Mouse (Mus musculus) thymus, postnatal 4 days (tissue): ENCODE measurements around the gene Lefty2.
"Not testable (repeated sequence)": the region's sequence is repeated elsewhere in the genome, so short reads cannot be mapped to it uniquely, and the experiment has no call there.

Source experiments
- DNase-seq: peaks from one replicate; pipeline ENCODE4 v3.0.0; 2021

Gene Lefty2

GRCm38 (mm10) chr1:180936610-180937398 is 43.9 kb downstream of the Lefty2 start:
- DNase-seq = peak; percentile 40

- DNase-seq = not testable (repeated sequence)
Measured at GRCm38 (mm10) chr1:180937631-180938030, 44.7 kb downstream of the Lefty2 start.

GRCm38 (mm10) chr1:180938781-180939180 is 45.9 kb downstream of the Lefty2 start:
- DNase-seq = not testable (repeated sequence)

- DNase-seq = no peak
Measured at GRCm38 (mm10) chr1:180940776-180941460, 48.0 kb downstream of the Lefty2 start.

GRCm38 (mm10) chr1:180941726-180942125 is 48.8 kb downstream of the Lefty2 start:
- peak; percentile 36 for DNase-seq

- peak; percentile 81 for DNase-seq
Measured at GRCm38 (mm10) chr1:180942166-180943031, 49.5 kb downstream of the Lefty2 start, which contains the start of gene Tmem63a. Gene Tmem63a (plus strand): TSS chr1:180942344.

GRCm38 (mm10) chr1:180943032-180943644 is 50.2 kb downstream of the Lefty2 start:
- no peak for DNase-seq

GRCm38 (mm10) chr1:180943896-180944295 is 51.0 kb downstream of the Lefty2 start:
- DNase-seq = no peak

GRCm38 (mm10) chr1:180944553-180944952 is 51.6 kb downstream of the Lefty2 start:
- no peak for DNase-seq

GRCm38 (mm10) chr1:180945001-180945980 is 52.4 kb downstream of the Lefty2 start:
- peak; percentile 52 for DNase-seq

GRCm38 (mm10) chr1:180946448-180946847 is 53.5 kb downstream of the Lefty2 start:
- no peak for DNase-seq
